Mouse (Mus musculus) hindbrain, embryonic 11.5 days (tissue): ENCODE measurements around the gene Sh3gl2. TPM values are rescaled to one million over a fixed set of nuclear protein-coding genes. Genes with fewer than 3 reads are reported as not detected.

Source experiments
- ATAC-seq: fragments of 200-750 bp; cut with Nextera tagmentation; 2 replicates; pipeline ENCODE4 v1.8.0; 2017; ENCODE audit warnings: mild to moderate bottlenecking, moderate TSS enrichment, moderate library complexity; ENCODE audit not compliant: low FRiP score
- DNase-seq: peaks from one replicate; pipeline ENCODE4 v3.0.0-alpha.2; 2015; ENCODE audit warnings: low spot score
- H3K27ac ChIP-seq: fragments of 300-500 bp; sonication (generic); 2 replicates; pipeline ENCODE4 v1.5.1; 2014; ENCODE audit warnings: mild to moderate bottlenecking, low read depth, low read length
- H3K27me3 ChIP-seq: fragments of 300-500 bp; sonication (generic); 2 replicates; pipeline ENCODE4 v1.6.1; 2014; ENCODE audit warnings: mild to moderate bottlenecking, low read length, moderate library complexity, mixed read lengths; ENCODE audit not compliant: control insufficient read depth, insufficient read depth
- H3K36me3 ChIP-seq: fragments of 300-500 bp; sonication (generic); 2 replicates; pipeline ENCODE4 v1.6.1; 2014; ENCODE audit warnings: mild to moderate bottlenecking, low read length, moderate library complexity, mixed read lengths; ENCODE audit not compliant: control insufficient read depth, insufficient read depth
- H3K4me1 ChIP-seq: fragments of 300-500 bp; sonication (generic); replicated peaks from 2 replicates; pipeline ENCODE4 v1.6.1; 2014; ENCODE audit warnings: low read length, mixed read lengths; ENCODE audit not compliant: control insufficient read depth, insufficient read depth
- H3K4me2 ChIP-seq: fragments of 300-500 bp; sonication (generic); replicated peaks from 2 replicates; pipeline ENCODE4 v1.6.1; 2014; ENCODE audit warnings: mild to moderate bottlenecking, low read depth, low read length
- H3K4me3 ChIP-seq: fragments of 300-500 bp; sonication (generic); 2 replicates; pipeline ENCODE4 v1.5.1; 2014; ENCODE audit warnings: low read depth, low read length
- H3K9ac ChIP-seq: fragments of 300-500 bp; sonication (generic); 2 replicates; pipeline ENCODE4 v1.6.1; 2014; ENCODE audit warnings: low read depth, low read length
- H3K9me3 ChIP-seq: fragments of 300-500 bp; sonication (generic); 2 replicates; pipeline ENCODE4 v1.6.1; 2016; ENCODE audit warnings: low read length; ENCODE audit not compliant: control insufficient read depth
- WGBS: fragments of 180-500 bp; shearing (Covaris S2); extraction: QIAGEN DNeasy Blood & Tissue Kit; methylation state at CpG from one replicate; pipeline ENCODE4 v1.1.7; 2014; 5-methylcytosine and 5-hydroxymethylcytosine counted together
- polyA plus RNA-seq: library from polyadenylated mRNA; unstranded; fragments of >200 nt; fragmentation: Nextera tagmentation; extraction: Ambion mirVana; gene quantifications from 2 replicates; pipeline ENCODE4 v1.2.1, GENCODE M21; 2014

The Sh3gl2 gene
- polyA plus RNA-seq, 1 experiment from 2014 or later = 12.9 TPM

DNA sequence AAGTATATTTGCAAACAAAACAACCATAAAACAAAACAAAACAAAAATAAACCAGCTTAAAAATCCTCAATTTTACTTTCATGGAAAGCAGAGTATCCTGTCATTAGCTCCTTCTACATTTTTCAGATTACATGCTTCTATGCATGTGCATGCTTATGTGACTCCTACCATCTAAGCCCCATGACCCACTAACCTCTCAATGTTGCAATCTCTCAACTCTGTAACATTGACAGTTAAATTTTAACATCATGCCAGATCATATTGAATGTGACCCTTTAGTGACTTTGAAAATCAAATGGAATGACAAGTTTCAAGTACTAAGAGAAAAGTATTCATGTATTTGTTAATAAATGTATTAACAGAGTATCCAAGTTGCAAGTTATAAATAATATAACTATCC lies 389.2 kb downstream of the Sh3gl2 start:
- Histone ChIP-seq H3K4me2 (no peak overlapping the region), H3K9ac (no peak overlapping the region), H3K9me3 (no peaks in the 10 kb centered on the region), H3K36me3 (no peaks in the 10 kb centered on the region), H3K27me3 (no peaks in the 10 kb centered on the region), H3K4me3 (no peak overlapping the region), H3K4me1 (no peaks in the 10 kb centered on the region), H3K27ac (no peak overlapping the region)
- DNase-seq (no peak), ATAC-seq (no peak)

DNA sequence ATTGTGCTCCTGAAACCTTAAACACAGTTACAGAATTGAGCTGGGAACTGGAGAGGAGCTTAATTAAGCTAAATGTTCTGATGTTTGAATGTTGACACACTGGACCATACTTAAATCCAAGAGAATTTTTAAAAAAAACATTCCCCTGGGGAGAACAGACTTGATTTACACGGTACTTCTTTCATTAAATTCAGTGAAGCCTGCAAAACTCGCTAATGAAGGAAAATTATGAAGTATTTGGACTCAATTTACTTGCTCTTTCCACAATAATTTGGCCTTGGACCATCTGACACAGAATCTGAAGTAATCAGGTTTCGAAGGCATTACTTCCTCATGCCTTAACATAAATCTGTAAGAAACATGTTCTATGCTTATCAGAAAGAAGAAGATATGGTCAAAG lies 408.4 kb downstream of the Sh3gl2 start:
- H3K27me3 ChIP-seq = no peaks in the 10 kb centered on the region
- no peak overlapping the region for H3K4me2 ChIP-seq
- H3K9me3 ChIP-seq = no peaks in the 10 kb centered on the region
- no peaks in the 10 kb centered on the region for H3K4me1 ChIP-seq
- H3K36me3 ChIP-seq = no peaks in the 10 kb centered on the region
- H3K4me3 ChIP-seq = no peak overlapping the region
- no peak overlapping the region for H3K27ac ChIP-seq
- 79% methylated on average over 3 of the region's 3 CpGs for WGBS
- DNase-seq = no peak
- no peak overlapping the region for H3K9ac ChIP-seq
- ATAC-seq = no peak

DNA sequence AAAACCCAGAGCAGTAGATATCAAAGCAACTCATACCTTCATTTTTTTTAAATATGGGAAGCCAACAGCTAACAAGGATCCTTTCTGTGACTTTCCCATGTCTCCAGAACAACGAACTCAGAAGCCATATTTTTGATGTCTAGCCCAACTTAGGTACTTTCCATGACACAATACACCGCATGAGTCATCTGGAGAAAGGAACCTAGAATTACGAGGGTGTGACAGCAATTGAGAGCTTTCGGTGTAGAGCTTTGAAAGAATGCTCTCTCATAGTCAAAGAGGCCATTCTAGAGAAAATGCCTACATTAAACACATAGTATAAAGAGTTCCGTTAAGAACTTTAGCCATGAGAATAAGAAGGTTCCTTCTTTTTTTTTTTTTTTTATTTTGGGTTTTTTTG lies 413.8 kb downstream of the Sh3gl2 start:
- Histone ChIP-seq H3K27me3 (no peaks in the 10 kb centered on the region), H3K27ac (no peak overlapping the region), H3K36me3 (no peaks in the 10 kb centered on the region), H3K9me3 (no peaks in the 10 kb centered on the region), H3K9ac (no peak overlapping the region), H3K4me1 (no peaks in the 10 kb centered on the region), H3K4me3 (no peak overlapping the region), H3K4me2 (no peak overlapping the region)
- WGBS = 95% methylated on average over 5 of the region's 5 CpGs
- no peak for ATAC-seq
- DNase-seq = no peak

DNA sequence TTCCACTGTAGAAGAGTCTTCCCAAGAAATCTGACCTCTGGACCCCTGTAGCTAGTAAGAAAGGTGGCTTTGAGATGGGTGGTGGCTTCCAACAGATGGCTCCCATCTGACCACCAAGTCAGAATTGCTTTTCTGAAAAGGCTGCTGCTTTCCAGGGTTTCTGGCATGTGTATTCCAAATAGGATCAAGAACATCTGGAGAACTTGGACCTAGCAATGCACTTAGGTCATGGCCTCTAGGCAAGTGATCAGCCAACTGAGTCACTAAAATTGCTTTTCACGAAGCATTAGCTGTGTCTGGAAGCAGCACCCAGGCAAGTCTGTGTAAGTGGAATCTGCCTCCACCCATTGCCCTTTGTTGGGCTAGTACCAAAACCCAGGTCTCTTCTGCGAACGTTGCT lies 414.3 kb downstream of the Sh3gl2 start:
- H3K4me2 ChIP-seq = no peak overlapping the region
- H3K27me3 ChIP-seq = no peaks in the 10 kb centered on the region
- WGBS = 81% methylated on average over 3 of the region's 3 CpGs
- H3K36me3 ChIP-seq = no peaks in the 10 kb centered on the region
- no peak overlapping the region for H3K9ac ChIP-seq
- ATAC-seq (no peak), DNase-seq (no peak)
- no peak overlapping the region for H3K4me3 ChIP-seq
- no peaks in the 10 kb centered on the region for H3K9me3 ChIP-seq
- no peaks in the 10 kb centered on the region for H3K4me1 ChIP-seq
- H3K27ac ChIP-seq = no peak overlapping the region

DNA sequence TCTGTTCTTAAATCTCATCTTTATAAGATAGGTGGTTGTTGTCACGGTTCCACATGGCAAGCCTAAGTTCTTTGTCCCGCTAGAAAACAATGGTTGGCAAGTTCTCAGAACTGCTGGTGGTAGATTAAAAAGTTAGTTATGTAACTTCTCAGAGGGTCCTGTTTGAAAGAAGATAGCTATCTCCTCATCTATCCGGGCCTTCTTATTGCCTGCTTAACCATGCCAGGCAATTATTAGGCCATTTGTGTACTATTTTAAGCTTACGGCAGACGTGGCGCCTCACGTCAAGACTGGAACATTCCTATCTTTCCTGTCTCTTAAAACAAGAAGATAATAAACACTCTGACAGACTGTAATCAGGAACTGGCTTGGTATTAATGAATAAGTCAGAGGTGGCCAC lies 424.5 kb downstream of the Sh3gl2 start:
- no peaks in the 10 kb centered on the region for H3K27me3 ChIP-seq
- H3K27ac ChIP-seq = no peak overlapping the region
- no peaks in the 10 kb centered on the region for H3K4me1 ChIP-seq
- H3K36me3 ChIP-seq = no peaks in the 10 kb centered on the region
- WGBS = 93% methylated on average over 7 of the region's 7 CpGs
- no peak overlapping the region for H3K4me3 ChIP-seq
- ATAC-seq = no peak
- no peak overlapping the region for H3K4me2 ChIP-seq
- H3K9ac ChIP-seq = no peak overlapping the region
- no peaks in the 10 kb centered on the region for H3K9me3 ChIP-seq
- no peak for DNase-seq

DNA sequence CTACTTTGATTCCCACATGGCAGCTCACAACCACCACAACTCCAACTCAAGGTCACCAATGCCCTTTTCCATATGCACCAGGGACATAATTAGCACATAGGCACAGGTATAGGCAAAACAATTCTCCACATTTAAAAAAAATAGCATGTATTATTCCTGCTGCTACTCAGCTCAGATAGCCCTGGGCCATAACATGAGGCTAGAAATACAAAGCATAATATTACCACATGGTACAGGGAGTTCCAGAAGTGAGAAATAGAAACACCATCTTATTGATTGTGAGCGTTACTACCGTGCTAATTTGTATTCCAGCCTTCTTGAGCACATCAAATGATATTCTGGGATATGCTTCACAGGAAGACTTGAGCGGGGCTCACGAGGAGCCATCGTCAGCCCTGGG lies 464.3 kb downstream of the Sh3gl2 start:
- H3K9ac ChIP-seq = no peak overlapping the region
- 91% methylated on average over 5 of the region's 5 CpGs for WGBS
- H3K27me3 ChIP-seq = no peaks in the 10 kb centered on the region
- H3K4me2 ChIP-seq = no peak overlapping the region
- H3K36me3 ChIP-seq = no peaks in the 10 kb centered on the region
- H3K4me1 ChIP-seq = no peaks in the 10 kb centered on the region
- ATAC-seq (no peak), DNase-seq (no peak)
- no peak overlapping the region for H3K27ac ChIP-seq
- no peak overlapping the region for H3K4me3 ChIP-seq
- H3K9me3 ChIP-seq = no peaks in the 10 kb centered on the region

DNA sequence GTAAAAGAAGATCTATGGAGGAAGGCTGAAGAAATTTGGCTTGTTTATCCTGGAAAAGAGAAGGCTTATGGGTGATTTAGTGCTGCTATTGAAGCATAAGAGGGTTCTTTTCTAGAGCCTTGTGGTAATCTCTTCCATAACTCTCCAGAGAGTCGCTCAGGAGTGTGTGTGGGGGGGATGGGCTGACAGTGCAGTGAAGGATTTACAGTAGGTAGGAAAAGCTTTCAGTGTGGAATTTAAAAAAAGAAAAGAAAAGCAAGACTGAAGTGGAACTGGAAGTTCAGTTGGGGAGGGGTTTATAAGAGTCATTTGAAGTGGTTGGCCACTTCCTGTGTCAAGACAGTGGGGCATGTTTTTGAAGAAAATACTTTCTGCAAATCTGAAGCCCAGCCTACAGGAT lies 464.8 kb downstream of the Sh3gl2 start:
- H3K27ac ChIP-seq = no peak overlapping the region
- no peak overlapping the region for H3K9ac ChIP-seq
- H3K4me3 ChIP-seq = no peak overlapping the region
- ATAC-seq = no peak
- WGBS = 77% methylated on average over 1 of the region's 1 CpGs
- H3K4me2 ChIP-seq = no peak overlapping the region
- H3K9me3 ChIP-seq = no peaks in the 10 kb centered on the region
- no peaks in the 10 kb centered on the region for H3K36me3 ChIP-seq
- no peak for DNase-seq
- H3K27me3 ChIP-seq = no peaks in the 10 kb centered on the region
- no peaks in the 10 kb centered on the region for H3K4me1 ChIP-seq

DNA sequence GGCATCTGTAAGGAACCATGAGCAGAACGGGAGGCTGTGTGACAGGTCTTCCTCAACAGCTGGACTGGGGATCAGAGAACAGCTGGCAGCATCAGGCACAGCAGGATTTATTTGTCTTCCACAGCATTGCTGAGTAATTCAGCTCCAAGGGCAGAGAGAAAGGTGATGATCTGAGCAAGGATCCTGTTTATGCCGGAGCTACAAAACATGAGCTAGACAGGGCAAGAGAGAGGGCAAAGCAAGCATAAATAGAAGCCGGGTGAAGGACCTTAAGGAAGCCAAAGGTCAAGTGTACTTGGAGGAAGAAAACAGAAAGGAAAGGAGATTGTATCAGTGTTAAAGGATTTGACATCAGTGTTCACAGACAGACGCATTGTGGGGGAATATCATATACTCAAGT lies 467.4 kb downstream of the Sh3gl2 start:
- Histone ChIP-seq H3K4me3 (no peak overlapping the region), H3K27me3 (no peaks in the 10 kb centered on the region), H3K36me3 (no peaks in the 10 kb centered on the region), H3K9ac (no peak overlapping the region), H3K27ac (no peak overlapping the region), H3K4me1 (no peaks in the 10 kb centered on the region), H3K4me2 (no peak overlapping the region), H3K9me3 (no peaks in the 10 kb centered on the region)
- ATAC-seq = no peak
- WGBS = 61% methylated on average over 4 of the region's 4 CpGs
- no peak for DNase-seq

DNA sequence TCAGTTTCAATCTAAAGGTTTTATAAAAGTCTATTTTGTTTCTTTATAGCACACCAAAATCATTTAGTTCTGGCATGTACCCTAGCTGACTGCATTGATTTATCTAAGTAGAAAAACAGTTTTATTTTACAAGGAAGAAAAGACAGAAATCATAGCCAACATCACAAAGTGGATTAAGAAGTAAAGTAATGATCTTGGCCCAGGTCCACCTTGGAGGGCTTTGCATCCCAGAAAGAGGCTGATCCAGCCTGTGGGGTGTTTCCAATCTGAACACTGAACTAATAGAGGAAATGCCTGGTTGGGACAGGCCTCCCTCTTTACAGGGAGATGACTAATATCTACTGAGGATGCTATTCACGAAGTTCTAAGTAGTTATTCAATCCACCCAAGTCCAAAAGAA lies 472.7 kb downstream of the Sh3gl2 start:
- no peak for ATAC-seq
- DNase-seq = no peak
- Histone ChIP-seq H3K4me3 (no peak overlapping the region), H3K36me3 (no peaks in the 10 kb centered on the region), H3K4me1 (no peaks in the 10 kb centered on the region), H3K27me3 (no peaks in the 10 kb centered on the region), H3K4me2 (no peak overlapping the region), H3K9ac (no peak overlapping the region), H3K27ac (no peak overlapping the region), H3K9me3 (no peaks in the 10 kb centered on the region)
- 71% methylated on average over 1 of the region's 1 CpGs for WGBS
